Mouse (Mus musculus) limb, embryonic 11.5 days (tissue): ENCODE data around the gene Gng2. TPM values are rescaled to one million over a fixed set of nuclear protein-coding genes. Genes with fewer than 3 reads are reported as not detected.

Experiments
- ATAC-seq: fragments of 200-750 bp; cut with Nextera tagmentation; 2 replicates; pipeline ENCODE4 v1.8.0; 2017; ENCODE audit warnings: low read depth; ENCODE audit not compliant: insufficient number of reproducible peaks, low FRiP score, low TSS enrichment
- DNase-seq: peaks from one replicate; pipeline ENCODE4 v3.0.0-alpha.2; 2015; ENCODE audit warnings: low spot score
- H3K27ac ChIP-seq: fragments of 300-500 bp; sonication (generic); replicated peaks from 2 replicates; pipeline ENCODE4 v1.5.1; 2014; ENCODE audit warnings: low read depth, mild to moderate bottlenecking, low read length
- H3K27me3 ChIP-seq: fragments of 300-500 bp; sonication (generic); 2 replicates; pipeline ENCODE4 v1.6.1; 2014; ENCODE audit warnings: mild to moderate bottlenecking, low read length, mixed read lengths; ENCODE audit not compliant: control insufficient read depth, insufficient read depth
- H3K36me3 ChIP-seq: fragments of 300-500 bp; sonication (generic); 2 replicates; pipeline ENCODE4 v1.6.1; 2014; ENCODE audit warnings: mild to moderate bottlenecking, low read length, moderate library complexity, mixed read lengths; ENCODE audit not compliant: control insufficient read depth, insufficient read depth
- H3K4me1 ChIP-seq: fragments of 300-500 bp; sonication (generic); 2 replicates; pipeline ENCODE4 v1.6.1; 2014; ENCODE audit warnings: low read length, mixed read lengths; ENCODE audit not compliant: control insufficient read depth, insufficient read depth
- H3K4me2 ChIP-seq: fragments of 300-500 bp; sonication (generic); 2 replicates; pipeline ENCODE4 v1.6.1; 2014; ENCODE audit warnings: low read depth, mild to moderate bottlenecking, moderate library complexity; ENCODE audit not compliant: severe bottlenecking
- H3K4me3 ChIP-seq: fragments of 300-500 bp; sonication (generic); 2 replicates; pipeline ENCODE4 v1.5.1; 2014; ENCODE audit warnings: low read depth, low read length
- H3K9ac ChIP-seq: fragments of 300-500 bp; sonication (generic); 2 replicates; pipeline ENCODE4 v1.6.1; 2014; ENCODE audit warnings: mild to moderate bottlenecking, low read length
- H3K9me3 ChIP-seq: fragments of 300-500 bp; sonication (generic); 2 replicates; pipeline ENCODE4 v1.6.1; 2016; ENCODE audit warnings: low read length; ENCODE audit not compliant: control insufficient read depth
- WGBS: fragments of 180-500 bp; shearing (Covaris S2); extraction: QIAGEN DNeasy Blood & Tissue Kit; methylation state at CpG from one replicate; pipeline ENCODE4 v1.1.7; 2014; 5-methylcytosine and 5-hydroxymethylcytosine counted together
- polyA plus RNA-seq: library from polyadenylated mRNA; unstranded; fragments of >200 nt; fragmentation: Nextera tagmentation; extraction: Ambion mirVana; gene quantifications from 2 replicates; pipeline ENCODE4 v1.2.1, GENCODE M21; 2014

Gene Gng2
- polyA plus RNA-seq, 1 experiment from 2014 or later: 73.9 TPM

GRCm38 (mm10) chr14:19995943-19996342 lies 18.5 kb upstream of the Gng2 start:
- DNase-seq (no peak), ATAC-seq (no peak)
- no peak overlapping the region for H3K4me2 ChIP-seq
- WGBS: 87% methylated on average over 4 of the region's 4 CpGs
- H3K9me3 ChIP-seq: no peaks in the 10 kb centered on the region
- no peak overlapping the region for H3K27ac ChIP-seq
- H3K9ac ChIP-seq: no peak overlapping the region
- H3K36me3 ChIP-seq: no peaks in the 10 kb centered on the region
- H3K4me3 ChIP-seq: no peak overlapping the region
- no peaks in the 10 kb centered on the region for H3K27me3 ChIP-seq
- no peaks in the 10 kb centered on the region for H3K4me1 ChIP-seq

- no peak overlapping the region for H3K4me2 ChIP-seq
- 59% methylated on average over 5 of the region's 5 CpGs for WGBS
- ATAC-seq: no peak
Observed at GRCm38 (mm10) chr14:19994068-19994467, 16.6 kb upstream of the Gng2 start.

GRCm38 (mm10) chr14:19993570-19993883 lies 16.1 kb upstream of the Gng2 start:
- Histone ChIP-seq H3K9me3 (no peaks in the 10 kb centered on the region), H3K27ac (no peak overlapping the region), H3K4me2 (no peak overlapping the region), H3K36me3 (no peaks in the 10 kb centered on the region), H3K9ac (no peak overlapping the region), H3K27me3 (no peaks in the 10 kb centered on the region), H3K4me1 (no peaks in the 10 kb centered on the region), H3K4me3 (no peak overlapping the region)
- DNase-seq (no peak), ATAC-seq (no peak)
- 80% methylated on average over 3 of the region's 3 CpGs for WGBS

More at GRCm38 (mm10) chr14:19994068-19994467, 16.6 kb upstream of the Gng2 start:
- no peak overlapping the region for H3K27ac ChIP-seq
- no peak overlapping the region for H3K4me3 ChIP-seq
- H3K9ac ChIP-seq: no peak overlapping the region
- no peaks in the 10 kb centered on the region for H3K36me3 ChIP-seq
- no peak for DNase-seq
- no peaks in the 10 kb centered on the region for H3K27me3 ChIP-seq
- no peaks in the 10 kb centered on the region for H3K4me1 ChIP-seq
- H3K9me3 ChIP-seq: no peaks in the 10 kb centered on the region

- no peak for DNase-seq
Observed at GRCm38 (mm10) chr14:19992873-19993569, 15.6 kb upstream of the Gng2 start.

GRCm38 (mm10) chr14:19991861-19992260 lies 14.4 kb upstream of the Gng2 start:
- ATAC-seq (no peak), DNase-seq (no peak)
- Histone ChIP-seq H3K4me2 (no peak overlapping the region), H3K4me1 (0 out of 2 replicates have a peak, but pooled peaks cover 2% of the 10 kb centered on the region), H3K9ac (no peak overlapping the region), H3K27me3 (no peaks in the 10 kb centered on the region), H3K27ac (no peak overlapping the region), H3K4me3 (no peak overlapping the region), H3K9me3 (no peaks in the 10 kb centered on the region), H3K36me3 (no peaks in the 10 kb centered on the region)
- WGBS: 60% methylated on average over 3 of the region's 3 CpGs

More at GRCm38 (mm10) chr14:19992873-19993569, 15.6 kb upstream of the Gng2 start:
- Histone ChIP-seq H3K36me3 (no peaks in the 10 kb centered on the region), H3K9ac (no peak overlapping the region), H3K27ac (no peak overlapping the region), H3K4me3 (no peak overlapping the region), H3K4me2 (no peak overlapping the region), H3K27me3 (no peaks in the 10 kb centered on the region), H3K9me3 (no peaks in the 10 kb centered on the region), H3K4me1 (0 out of 2 replicates have a peak, but pooled peaks cover 2% of the 10 kb centered on the region)
- WGBS: 77% methylated on average over 8 of the region's 8 CpGs
- no peak for ATAC-seq

GRCm38 (mm10) chr14:19990436-19990993 lies 13.1 kb upstream of the Gng2 start:
- Histone ChIP-seq H3K9me3 (no peaks in the 10 kb centered on the region), H3K4me3 (no peak overlapping the region), H3K4me2 (no peak overlapping the region), H3K9ac (no peak overlapping the region), H3K27ac (no peak overlapping the region), H3K36me3 (no peaks in the 10 kb centered on the region), H3K27me3 (no peaks in the 10 kb centered on the region), H3K4me1 (peaks cover 14% of the 10 kb centered on the region)
- WGBS: 77% methylated on average over 1 of the region's 1 CpGs
- ATAC-seq: no peak
- no peak for DNase-seq

- Histone ChIP-seq H3K36me3 (no peaks in the 10 kb centered on the region), H3K9me3 (no peaks in the 10 kb centered on the region), H3K4me1 (peaks cover 25% of the 10 kb centered on the region), H3K9ac (no peak overlapping the region), H3K4me3 (no peak overlapping the region), H3K4me2 (no peak overlapping the region), H3K27ac (no peak overlapping the region), H3K27me3 (no peaks in the 10 kb centered on the region)
- WGBS: 89% methylated on average over 3 of the region's 3 CpGs
- ATAC-seq: no peak
- no peak for DNase-seq
Observed at GRCm38 (mm10) chr14:19988410-19988809, 11.0 kb upstream of the Gng2 start.

- Histone ChIP-seq H3K36me3 (no peaks in the 10 kb centered on the region), H3K4me2 (peak overlapping the region; percentile 32), H3K9me3 (no peaks in the 10 kb centered on the region), H3K9ac (peak overlapping the region; percentile 68), H3K27ac (peak overlapping the region; percentile 95), H3K4me3 (no peak overlapping the region), H3K27me3 (no peaks in the 10 kb centered on the region), H3K4me1 (peaks cover 25% of the 10 kb centered on the region)
- DNase-seq (no peak), ATAC-seq (peak; percentile 55; the same call in 1 of the 2 replicates)
- 8% methylated on average over 8 of the region's 8 CpGs for WGBS
Observed at GRCm38 (mm10) chr14:19987358-19987834, 10.0 kb upstream of the Gng2 start.
